Mouse (Mus musculus) neural tube, embryonic 10.5 days (tissue): ENCODE measurements around the gene Gm8978.
A peak's percentile ranks its signal among the peaks of the same experiment; 100 is the strongest.
"Not testable (repeated sequence)": the region's sequence is repeated elsewhere in the genome, so short reads cannot be mapped to it uniquely, and the experiment has no call there.

Experiments used
- DNase-seq: peaks from one replicate; pipeline ENCODE4 v3.0.0-alpha.2; 2017; ENCODE audit warnings: low spot score; ENCODE audit errors: extremely low spot score

The Gm8978 gene

DNA sequence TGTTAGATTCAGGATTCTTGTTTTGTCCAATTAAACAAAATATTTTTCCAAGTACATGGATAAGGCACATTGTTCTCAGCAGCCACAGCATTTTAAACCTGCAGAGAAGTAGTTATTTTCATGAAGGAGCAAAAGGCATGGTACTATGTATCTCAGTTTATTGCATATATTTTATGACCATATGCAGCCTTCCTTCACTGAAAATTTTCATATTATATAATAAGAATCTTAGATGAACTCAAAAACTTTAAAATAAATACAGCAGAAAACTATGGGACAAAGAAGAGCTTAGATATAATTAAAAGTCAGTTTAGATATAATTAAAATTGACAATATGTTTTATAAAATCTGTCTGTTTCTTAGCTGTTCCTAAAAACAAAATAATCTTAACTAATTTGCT lies at the start of gene Gm8978:
Gm8978 (minus strand) TSS at position 101 of the 400 bp plus-strand sequence.
- DNase-seq, result not testable (repeated sequence)

DNA sequence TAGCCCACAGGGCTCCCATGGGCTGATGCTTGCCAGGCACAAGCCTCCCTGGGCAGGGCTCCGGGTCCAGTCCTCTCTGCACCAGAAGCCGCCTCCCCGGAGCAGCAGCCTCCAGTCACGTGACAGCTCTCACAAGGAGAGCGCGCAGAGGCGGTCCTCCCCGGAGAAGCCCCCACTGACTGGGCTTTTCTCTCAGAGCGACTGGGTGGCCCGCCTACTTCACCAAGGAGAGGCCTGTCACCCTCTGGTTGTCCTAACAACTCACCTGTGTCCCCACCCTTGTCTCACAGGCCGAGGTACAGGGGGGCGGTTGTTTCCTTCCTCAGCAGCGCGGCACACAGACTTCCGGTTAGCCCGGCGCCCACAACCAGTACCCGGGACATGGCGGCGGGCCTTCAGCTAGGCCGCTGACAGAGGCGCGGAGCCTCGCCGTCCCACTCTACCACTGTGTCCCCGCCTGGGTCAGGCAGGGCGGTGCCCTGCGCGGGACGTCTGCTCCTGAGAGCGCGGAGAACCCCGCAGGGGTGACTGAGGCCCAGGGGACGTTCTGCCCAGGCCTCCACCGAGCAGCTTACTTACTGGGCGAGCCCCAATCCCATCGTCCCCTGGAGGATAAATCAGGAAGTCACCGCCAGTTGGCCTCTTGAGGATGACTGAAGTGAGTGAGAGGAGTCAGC lies 35.3 kb downstream of the Gm8978 start:
- peak; percentile 68 for DNase-seq

GRCm38 (mm10) chr19:33568551-33568950 lies 56.5 kb downstream of the Gm8978 start:
- DNase-seq, result not testable (repeated sequence)
